Comparison of ENCODE assay signal across 18 mouse cellular contexts in genomic region chr9:25561143-25561542, GRCm38 (mm10).
"Had no signal": no experiment of that assay in that cellular context is flagged by ENCODE, and none has a peak within 500 bp of the region (broad histone marks: within the 10 kb centered on the region; RNA-seq: fewer than 3 reads in every experiment).

No protein-coding gene starts in this region.

- ATAC-seq: lung, postnatal 0 days; midbrain, embryonic 16.5 days had no signal

- H3K27ac ChIP-seq: liver, embryonic 14.5 days; lung, embryonic 15.5 days; macrophage; midbrain, embryonic 12.5 days; neural tube, embryonic 12.5 days; stomach, embryonic 15.5 days; stomach, postnatal 0 days had no signal

- H3K4me1 ChIP-seq: megakaryocyte, embryonic 14.5 days; midbrain, embryonic 12.5 days; neural tube, embryonic 12.5 days; stomach, embryonic 15.5 days had no signal

- H3K36me3 ChIP-seq: lung, embryonic 15.5 days; midbrain, embryonic 12.5 days; neural tube, embryonic 12.5 days; stomach, embryonic 15.5 days had no signal

- H3K4me3 ChIP-seq: lung, embryonic 15.5 days; megakaryocyte, embryonic 14.5 days; midbrain, embryonic 12.5 days; neural tube, embryonic 12.5 days; stomach, embryonic 15.5 days had no signal

- H3K27me3 ChIP-seq: lung, embryonic 15.5 days; megakaryocyte, embryonic 14.5 days; midbrain, embryonic 12.5 days; neural tube, embryonic 12.5 days; stomach, embryonic 15.5 days had no signal

- DNase-seq: lung, adult 2 months; lung, postnatal 14 days; lung, postnatal 36 days; midbrain, embryonic 14.5 days; right cerebral cortex, postnatal 14 days; thymus, adult 2 months; thymus, postnatal 25 days; thymus, postnatal 4 days had no signal

- H3K4me2 ChIP-seq: lung, embryonic 15.5 days; midbrain, embryonic 12.5 days; neural tube, embryonic 12.5 days; stomach, embryonic 15.5 days had no signal

- H3K9ac ChIP-seq: liver, embryonic 14.5 days; lung, embryonic 15.5 days; midbrain, embryonic 12.5 days; neural tube, embryonic 12.5 days; stomach, embryonic 15.5 days had no signal

- H3K9me3 ChIP-seq: lung, embryonic 15.5 days; midbrain, embryonic 12.5 days; neural tube, embryonic 12.5 days; stomach, embryonic 15.5 days had no signal
